Mouse (Mus musculus): ENCODE results near the gene Qrich2. TPM values are rescaled to one million over a fixed set of nuclear protein-coding genes. Genes with fewer than 3 reads are reported as not detected.

Gene Qrich2
- polyA plus RNA-seq, 1 experiment: 0.06 TPM

DNA sequence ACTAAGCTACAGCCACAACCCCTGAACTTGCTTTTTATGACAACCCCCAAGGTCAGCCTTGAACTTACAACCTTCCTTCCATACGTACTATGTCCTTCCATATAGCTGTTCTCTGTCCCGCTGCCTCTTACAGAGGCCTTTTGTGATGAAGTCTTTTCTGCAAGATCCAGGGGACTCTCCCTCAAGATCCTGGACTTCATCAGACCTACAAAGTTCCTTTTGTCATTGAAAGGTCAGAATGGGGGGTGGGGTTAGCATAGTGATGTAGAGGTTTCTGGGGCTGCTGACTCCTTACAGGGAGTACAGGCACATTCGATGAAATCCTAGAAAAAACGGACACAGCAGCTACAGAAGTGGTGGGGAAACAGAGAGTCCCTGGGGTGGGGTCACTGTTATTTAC is 6.3 kb downstream of the Qrich2 start:
- no peak overlapping the region for H3K27ac ChIP-seq (ENCODE audit: insufficient read depth, low read length)
- no peak overlapping the region for H3K4me3 ChIP-seq (ENCODE audit: insufficient read depth, low read length)
- TF ChIP-seq POLR2A (IDR thresholded peaks at IDR 0.05; ENCODE audit: extremely low read depth, insufficient read depth, low read length) (no peak), CTCF (IDR thresholded peaks at IDR 0.05; ENCODE audit: extremely low read depth, insufficient read depth, low read length) (no peak)
- no peaks in the 10 kb centered on the region for H3K4me1 ChIP-seq (ENCODE audit: control insufficient read depth, insufficient read depth, low read length)

DNA sequence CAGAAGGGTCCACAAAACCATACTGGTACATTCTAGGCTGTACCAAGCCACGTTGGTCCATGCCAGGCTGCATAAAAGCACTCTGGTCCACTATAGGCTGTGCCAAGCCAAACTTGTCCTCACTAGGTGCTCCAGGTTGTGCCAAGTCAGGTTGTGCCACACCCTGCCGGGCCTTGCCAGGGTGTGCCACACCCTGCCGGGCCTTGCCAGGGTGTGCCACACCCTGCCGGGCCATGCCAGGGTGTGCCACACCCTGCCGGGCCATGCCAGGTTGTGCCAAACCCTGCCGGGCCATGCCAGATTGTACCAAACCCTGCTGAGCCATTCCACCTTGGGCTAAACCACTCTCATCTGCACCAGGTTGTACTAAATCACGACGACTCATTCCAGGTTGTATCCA is 9.8 kb downstream of the Qrich2 start:
- H3K27ac ChIP-seq (ENCODE audit: insufficient read depth, low read length): no peak overlapping the region

DNA sequence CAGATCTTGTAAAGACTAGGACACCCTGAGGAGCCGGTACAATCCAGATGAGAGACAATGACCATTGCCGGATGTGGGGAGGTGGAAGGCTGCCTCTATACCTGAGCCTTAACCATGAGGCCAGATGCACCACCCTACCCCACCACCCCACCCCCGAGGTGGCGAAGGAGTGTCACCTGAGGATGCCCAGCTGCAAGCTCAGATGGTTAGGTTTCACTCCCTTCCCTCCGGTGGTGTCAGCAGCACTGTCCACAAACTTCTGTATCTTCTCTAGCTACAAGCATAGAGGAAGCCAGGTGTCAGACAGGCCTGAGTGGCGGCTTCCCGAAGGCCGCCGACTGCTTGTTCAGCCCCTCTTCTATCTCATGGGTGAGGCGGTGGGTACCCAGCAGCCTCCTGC is 12.2 kb downstream of the Qrich2 start:
- Histone ChIP-seq H3K4me3 (ENCODE audit: insufficient read depth, low read length) (no peak overlapping the region), H3K27ac (ENCODE audit: insufficient read depth, low read length) (no peak overlapping the region), H3K4me1 (ENCODE audit: control insufficient read depth, insufficient read depth, low read length) (no peaks in the 10 kb centered on the region)
- TF ChIP-seq POLR2A (IDR thresholded peaks at IDR 0.05; ENCODE audit: extremely low read depth, insufficient read depth, low read length): no peak
- TF ChIP-seq CTCF (IDR thresholded peaks at IDR 0.05; ENCODE audit: extremely low read depth, insufficient read depth, low read length): no peak

More for the DNA sequence above, 9.8 kb downstream of the Qrich2 start:
- Histone ChIP-seq H3K4me1 (ENCODE audit: control insufficient read depth, insufficient read depth, low read length) (no peaks in the 10 kb centered on the region), H3K4me3 (ENCODE audit: insufficient read depth, low read length) (no peak overlapping the region)
- no peak for TF ChIP-seq POLR2A (IDR thresholded peaks at IDR 0.05; ENCODE audit: extremely low read depth, insufficient read depth, low read length)
- no peak for TF ChIP-seq CTCF (IDR thresholded peaks at IDR 0.05; ENCODE audit: extremely low read depth, insufficient read depth, low read length)

DNA sequence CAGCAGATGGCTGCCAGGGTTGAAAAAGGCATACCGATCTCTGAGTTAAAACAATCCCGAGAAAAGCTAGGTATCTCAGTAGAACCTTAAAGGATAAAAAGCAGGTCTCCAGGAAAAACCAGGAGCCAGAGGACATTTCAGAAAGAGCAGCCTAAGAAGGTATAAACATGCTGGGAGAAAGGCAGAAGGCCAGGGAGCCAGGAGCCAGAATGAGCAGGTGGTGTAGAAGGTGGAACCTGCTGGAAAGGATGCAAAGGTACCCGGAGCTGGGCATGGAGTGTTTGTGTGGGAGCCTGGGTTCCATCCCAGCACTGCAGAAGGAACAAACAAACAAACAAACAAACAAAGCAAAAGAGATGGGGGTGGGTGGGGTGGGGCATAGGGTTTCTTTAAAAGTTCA is 16.7 kb downstream of the Qrich2 start:
- Histone ChIP-seq H3K4me3 (ENCODE audit: insufficient read depth, low read length) (no peak overlapping the region), H3K27ac (ENCODE audit: insufficient read depth, low read length) (no peak overlapping the region), H3K4me1 (ENCODE audit: control insufficient read depth, insufficient read depth, low read length) (no peaks in the 10 kb centered on the region)
- TF ChIP-seq CTCF (IDR thresholded peaks at IDR 0.05; ENCODE audit: extremely low read depth, insufficient read depth, low read length): no peak
- TF ChIP-seq POLR2A (IDR thresholded peaks at IDR 0.05; ENCODE audit: extremely low read depth, insufficient read depth, low read length): no peak

DNA sequence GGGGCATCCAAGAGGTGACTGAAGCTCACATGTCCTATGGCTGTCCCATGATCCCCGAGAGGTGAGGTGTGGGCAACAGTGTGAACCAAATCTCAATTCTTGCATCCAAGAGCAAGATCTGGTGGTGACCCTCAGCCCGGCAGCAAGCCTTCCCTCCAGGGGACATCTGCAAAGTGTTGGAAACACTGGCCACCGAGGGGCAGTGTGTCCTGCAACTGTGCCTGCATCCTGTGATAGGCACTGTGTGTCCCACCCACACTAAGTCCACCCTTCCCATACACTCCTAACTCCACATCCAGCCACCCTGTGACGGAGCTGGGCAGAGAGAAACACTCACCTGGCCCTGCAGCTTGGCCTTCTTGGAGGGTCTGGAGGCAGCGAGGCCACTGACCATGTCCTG is 18.2 kb downstream of the Qrich2 start:
- TF ChIP-seq CTCF (IDR thresholded peaks at IDR 0.05; ENCODE audit: extremely low read depth, insufficient read depth, low read length): no peak
- no peak for TF ChIP-seq POLR2A (IDR thresholded peaks at IDR 0.05; ENCODE audit: extremely low read depth, insufficient read depth, low read length)
- Histone ChIP-seq H3K27ac (ENCODE audit: insufficient read depth, low read length) (no peak overlapping the region), H3K4me1 (ENCODE audit: control insufficient read depth, insufficient read depth, low read length) (no peaks in the 10 kb centered on the region), H3K4me3 (ENCODE audit: insufficient read depth, low read length) (no peak overlapping the region)

DNA sequence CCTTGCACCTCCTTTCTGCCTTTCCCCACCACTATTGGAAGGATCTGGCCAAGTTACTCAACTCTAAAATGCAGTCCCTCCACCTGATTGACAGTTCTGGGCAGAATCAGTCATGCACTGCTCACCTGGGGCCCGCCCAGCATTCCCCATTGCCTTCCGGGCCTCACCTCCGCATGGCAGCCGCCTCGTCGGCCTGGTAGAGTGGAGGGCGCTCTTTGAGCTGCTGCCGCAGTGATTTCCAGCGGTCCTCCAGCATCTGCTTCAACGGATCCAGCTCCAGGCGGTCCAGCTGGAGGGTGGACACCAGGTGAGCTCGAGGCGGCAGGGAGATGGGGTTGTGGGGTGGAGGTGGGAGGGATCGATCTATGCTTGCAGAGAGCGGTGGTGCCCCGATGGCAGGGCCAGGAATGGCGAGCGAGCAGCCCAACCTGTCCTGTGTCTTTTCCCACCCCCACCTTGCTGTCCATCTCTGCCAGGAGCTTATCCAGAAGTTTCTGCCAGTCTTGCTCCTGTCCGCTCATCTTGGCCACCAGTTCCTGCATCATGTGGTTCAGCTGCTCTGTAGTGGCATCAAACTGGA is 19.6 kb downstream of the Qrich2 start:
- H3K27ac ChIP-seq (ENCODE audit: insufficient read depth, low read length): no peak overlapping the region
- no peak overlapping the region for H3K4me3 ChIP-seq (ENCODE audit: insufficient read depth, low read length)
- H3K4me1 ChIP-seq (ENCODE audit: control insufficient read depth, insufficient read depth, low read length): no peaks in the 10 kb centered on the region
- TF ChIP-seq CTCF (IDR thresholded peaks at IDR 0.05; ENCODE audit: extremely low read depth, insufficient read depth, low read length) (no peak), POLR2A (IDR thresholded peaks at IDR 0.05; ENCODE audit: extremely low read depth, insufficient read depth, low read length) (no peak)

DNA sequence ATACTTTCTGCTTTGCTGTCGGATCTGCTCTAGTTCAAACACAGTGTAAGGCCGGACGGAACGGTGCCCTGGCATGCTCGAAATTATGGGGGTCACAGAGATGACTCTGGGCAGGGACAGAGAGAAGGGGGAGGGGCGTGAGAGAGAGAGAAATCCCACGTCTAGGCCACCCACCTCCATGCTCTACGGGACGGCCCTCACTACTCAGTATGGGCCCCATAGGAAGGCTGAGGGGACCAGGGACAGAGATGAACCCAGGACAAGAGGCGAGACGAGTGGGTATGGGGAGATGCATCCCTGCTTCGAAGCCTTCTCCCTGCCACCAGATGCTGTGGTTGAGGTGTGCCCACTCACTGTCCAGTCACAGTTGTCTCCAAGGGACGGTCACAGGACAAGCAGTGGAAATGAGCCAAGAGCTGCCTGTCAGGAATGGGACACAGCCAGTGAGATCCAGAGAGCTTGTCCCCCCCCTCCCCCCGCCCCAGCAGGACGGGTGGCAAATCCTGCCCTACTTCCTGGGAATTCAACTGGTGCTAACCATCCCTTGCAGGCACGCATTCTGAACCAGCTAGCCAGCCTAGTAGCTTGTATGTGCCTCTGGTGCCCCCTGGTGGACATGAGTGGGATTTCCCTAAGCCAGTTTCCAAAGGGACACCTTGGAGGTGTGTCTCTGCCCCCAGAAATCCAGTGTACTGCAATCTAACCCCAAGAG is 20.3 kb downstream of the Qrich2 start:
- H3K4me1 ChIP-seq (ENCODE audit: control insufficient read depth, insufficient read depth, low read length): no peaks in the 10 kb centered on the region
- TF ChIP-seq POLR2A (IDR thresholded peaks at IDR 0.05; ENCODE audit: extremely low read depth, insufficient read depth, low read length): no peak
- peak; percentile 98 for TF ChIP-seq CTCF (IDR thresholded peaks at IDR 0.05; ENCODE audit: extremely low read depth, insufficient read depth, low read length)

DNA sequence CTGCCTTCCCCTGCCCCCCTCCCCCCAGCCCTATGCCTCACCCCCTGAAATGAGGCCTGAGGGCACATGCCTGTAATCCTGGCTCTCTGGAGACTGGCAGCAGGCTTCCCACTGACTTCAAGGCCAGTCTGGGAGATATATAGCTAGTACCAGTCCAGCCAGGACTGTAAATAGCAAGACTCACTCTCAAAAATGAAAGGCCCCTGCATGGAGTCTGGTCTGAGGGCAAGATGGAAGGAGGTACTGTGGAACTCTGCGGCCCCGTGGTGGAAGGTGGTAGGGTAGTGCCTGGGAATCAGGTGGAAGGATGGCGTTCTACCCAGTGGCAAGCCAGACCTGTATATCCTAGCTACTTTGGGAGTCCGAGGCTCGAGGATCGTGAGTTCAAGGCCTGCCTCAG is 22.1 kb downstream of the Qrich2 start:
- TF ChIP-seq POLR2A (IDR thresholded peaks at IDR 0.05; ENCODE audit: extremely low read depth, insufficient read depth, low read length): no peak
- TF ChIP-seq CTCF (IDR thresholded peaks at IDR 0.05; ENCODE audit: extremely low read depth, insufficient read depth, low read length): no peak
- Histone ChIP-seq H3K27ac (ENCODE audit: insufficient read depth, low read length) (no peak overlapping the region), H3K4me3 (ENCODE audit: insufficient read depth, low read length) (no peak overlapping the region), H3K4me1 (ENCODE audit: control insufficient read depth, insufficient read depth, low read length) (no peaks in the 10 kb centered on the region)

More for the DNA sequence above, 20.3 kb downstream of the Qrich2 start:
- H3K27ac ChIP-seq (ENCODE audit: insufficient read depth, low read length): no peak overlapping the region
- no peak overlapping the region for H3K4me3 ChIP-seq (ENCODE audit: insufficient read depth, low read length)

DNA sequence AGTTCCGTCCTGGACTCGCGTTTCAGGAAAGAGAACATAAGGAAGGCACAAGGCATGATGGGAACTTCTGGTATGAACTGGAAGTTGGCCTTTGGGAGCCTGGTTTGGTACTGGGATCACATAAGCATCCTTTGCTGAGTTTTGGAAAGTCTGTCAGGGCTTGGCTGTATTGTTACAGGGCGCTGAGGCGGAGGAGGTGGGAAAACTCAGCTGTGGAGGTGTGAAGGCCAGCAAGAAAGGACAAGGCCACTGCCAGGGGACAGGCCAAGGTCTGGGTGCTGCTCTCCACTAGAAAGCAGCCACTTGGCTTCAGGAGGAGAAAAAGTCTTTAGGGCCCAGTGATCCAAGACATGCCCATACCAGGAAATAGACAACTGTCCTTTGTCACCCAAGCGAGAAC is 22.7 kb downstream of the Qrich2 start:
- no peak for TF ChIP-seq CTCF (IDR thresholded peaks at IDR 0.05; ENCODE audit: extremely low read depth, insufficient read depth, low read length)
- no peak for TF ChIP-seq POLR2A (IDR thresholded peaks at IDR 0.05; ENCODE audit: extremely low read depth, insufficient read depth, low read length)
- Histone ChIP-seq H3K4me1 (ENCODE audit: control insufficient read depth, insufficient read depth, low read length) (no peaks in the 10 kb centered on the region), H3K27ac (ENCODE audit: insufficient read depth, low read length) (no peak overlapping the region), H3K4me3 (ENCODE audit: insufficient read depth, low read length) (no peak overlapping the region)

DNA sequence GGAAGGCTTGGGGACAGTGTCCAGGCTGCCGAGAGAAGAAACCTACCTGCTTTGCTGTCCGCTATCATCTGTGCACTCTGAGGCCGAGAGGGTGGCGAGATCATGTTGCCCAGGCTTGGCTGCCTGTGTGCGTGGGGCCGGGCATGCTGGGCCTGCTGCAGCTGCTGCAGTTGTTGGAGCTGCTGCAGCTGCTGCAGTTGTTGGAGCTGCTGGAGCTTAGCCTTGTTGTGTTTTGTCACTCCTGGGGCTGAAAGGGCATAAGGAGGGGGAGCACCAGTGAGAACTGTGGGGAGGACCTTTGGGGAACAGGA is 23.2 kb downstream of the Qrich2 start:
- H3K4me1 ChIP-seq (ENCODE audit: control insufficient read depth, insufficient read depth, low read length): no peaks in the 10 kb centered on the region
- TF ChIP-seq CTCF (IDR thresholded peaks at IDR 0.05; ENCODE audit: extremely low read depth, insufficient read depth, low read length): no peak
- TF ChIP-seq POLR2A (IDR thresholded peaks at IDR 0.05; ENCODE audit: extremely low read depth, insufficient read depth, low read length): no peak

More for the DNA sequence above, 23.2 kb downstream of the Qrich2 start:
- no peak overlapping the region for H3K4me3 ChIP-seq (ENCODE audit: insufficient read depth, low read length)
- no peak overlapping the region for H3K27ac ChIP-seq (ENCODE audit: insufficient read depth, low read length)

Measured in cortical plate, adult 2 months (tissue).